Mouse (Mus musculus): ENCODE results near the gene Map7d1. TPM values are rescaled to one million over a fixed set of nuclear protein-coding genes. Genes with fewer than 3 reads are reported as not detected.
"Not testable (repeated sequence)": the region's sequence is repeated elsewhere in the genome, so short reads cannot be mapped to it uniquely, and the experiment has no call there.

The Map7d1 gene
- polyA plus RNA-seq, 1 experiment, result 105 TPM

GRCm38 (mm10) chr4:126229900-126230299, 26.2 kb downstream of the Map7d1 start:
- Histone ChIP-seq H3K4me3 (replicated peaks) (no peak overlapping the region), H3K36me3 (replicated peaks; ENCODE audit: low read length) (peaks cover 48% of the 10 kb centered on the region), H3K4me1 (peaks cover 28% of the 10 kb centered on the region), H3K9me3 (no peaks in the 10 kb centered on the region), H3K27me3 (replicated peaks) (no peaks in the 10 kb centered on the region)
- TF ChIP-seq FLI1 (IDR thresholded peaks at IDR 0.05; ENCODE audit: low read length) (no peak), GATA1 (IDR thresholded peaks at IDR 0.05; ENCODE audit: borderline replicate concordance, low read length) (no peak)

GRCm38 (mm10) chr4:126228144-126228543, 28.0 kb downstream of the Map7d1 start:
- Histone ChIP-seq H3K9me3 (no peaks in the 10 kb centered on the region), H3K36me3 (replicated peaks; ENCODE audit: low read length) (peaks cover 30% of the 10 kb centered on the region), H3K4me1 (peaks cover 28% of the 10 kb centered on the region), H3K27me3 (replicated peaks) (no peaks in the 10 kb centered on the region), H3K4me3 (replicated peaks) (no peak overlapping the region)
- TF ChIP-seq GATA1 (IDR thresholded peaks at IDR 0.05; ENCODE audit: borderline replicate concordance, low read length) (no peak), FLI1 (IDR thresholded peaks at IDR 0.05; ENCODE audit: low read length) (no peak)

GRCm38 (mm10) chr4:126227077-126227761, 28.9 kb downstream of the Map7d1 start:
- Histone ChIP-seq H3K4me3 (replicated peaks) (peak overlapping the region; percentile 92), H3K27me3 (replicated peaks) (no peaks in the 10 kb centered on the region), H3K9me3 (no peaks in the 10 kb centered on the region), H3K36me3 (replicated peaks; ENCODE audit: low read length) (peaks cover 21% of the 10 kb centered on the region), H3K4me1 (peaks cover 28% of the 10 kb centered on the region)
- TF ChIP-seq GATA1 (IDR thresholded peaks at IDR 0.05; ENCODE audit: borderline replicate concordance, low read length) (no peak), FLI1 (IDR thresholded peaks at IDR 0.05; ENCODE audit: low read length) (no peak)

- no peak for TF ChIP-seq GATA1 (IDR thresholded peaks at IDR 0.05; ENCODE audit: borderline replicate concordance, low read length)
- Histone ChIP-seq H3K4me1 (peaks cover 28% of the 10 kb centered on the region), H3K4me3 (replicated peaks) (peak overlapping the region; percentile 92), H3K9me3 (no peaks in the 10 kb centered on the region), H3K36me3 (replicated peaks; ENCODE audit: low read length) (peaks cover 15% of the 10 kb centered on the region), H3K27me3 (replicated peaks) (no peaks in the 10 kb centered on the region)
Measured at GRCm38 (mm10) chr4:126226640-126227039, 29.5 kb downstream of the Map7d1 start.

GRCm38 (mm10) chr4:126222631-126223030, 33.5 kb downstream of the Map7d1 start:
- Histone ChIP-seq H3K9me3 (no peaks in the 10 kb centered on the region), H3K27me3 (replicated peaks) (peaks cover 4% of the 10 kb centered on the region), H3K4me1 (peaks cover 22% of the 10 kb centered on the region), H3K36me3 (replicated peaks; ENCODE audit: low read length) (no peaks in the 10 kb centered on the region), H3K4me3 (replicated peaks) (no peak overlapping the region)
- TF ChIP-seq FLI1 (IDR thresholded peaks at IDR 0.05; ENCODE audit: low read length) (no peak), GATA1 (IDR thresholded peaks at IDR 0.05; ENCODE audit: borderline replicate concordance, low read length) (no peak)

- H3K4me1 ChIP-seq, result peaks cover 20% of the 10 kb centered on the region
- peaks cover 4% of the 10 kb centered on the region for H3K27me3 ChIP-seq (replicated peaks)
- H3K9me3 ChIP-seq, result no peaks in the 10 kb centered on the region
- TF ChIP-seq FLI1 (IDR thresholded peaks at IDR 0.05; ENCODE audit: low read length) (no peak), GATA1 (IDR thresholded peaks at IDR 0.05; ENCODE audit: borderline replicate concordance, low read length) (no peak)
- H3K4me3 ChIP-seq (replicated peaks), result no peak overlapping the region
- H3K36me3 ChIP-seq (replicated peaks; ENCODE audit: low read length), result no peaks in the 10 kb centered on the region
Measured at GRCm38 (mm10) chr4:126220045-126220444, 36.1 kb downstream of the Map7d1 start.

GRCm38 (mm10) chr4:126219540-126219939, 36.6 kb downstream of the Map7d1 start:
- not testable (repeated sequence) for H3K4me3 ChIP-seq (replicated peaks); H3K9me3 ChIP-seq; H3K27me3 ChIP-seq (replicated peaks); H3K36me3 ChIP-seq (replicated peaks; ENCODE audit: low read length)
- H3K4me1 ChIP-seq, result peaks cover 20% of the 10 kb centered on the region

GRCm38 (mm10) chr4:126217771-126218170, 38.4 kb downstream of the Map7d1 start:
- H3K4me3 ChIP-seq (replicated peaks), result no peak overlapping the region
- TF ChIP-seq FLI1 (IDR thresholded peaks at IDR 0.05; ENCODE audit: low read length) (no peak), GATA1 (IDR thresholded peaks at IDR 0.05; ENCODE audit: borderline replicate concordance, low read length) (no peak)
- H3K27me3 ChIP-seq (replicated peaks), result peaks cover 5% of the 10 kb centered on the region
- no peaks in the 10 kb centered on the region for H3K36me3 ChIP-seq (replicated peaks; ENCODE audit: low read length)
- H3K4me1 ChIP-seq, result peaks cover 24% of the 10 kb centered on the region
- H3K9me3 ChIP-seq, result no peaks in the 10 kb centered on the region

GRCm38 (mm10) chr4:126207081-126207480, 49.1 kb downstream of the Map7d1 start:
- Histone ChIP-seq H3K36me3 (replicated peaks; ENCODE audit: low read length) (no peaks in the 10 kb centered on the region), H3K27me3 (replicated peaks) (no peaks in the 10 kb centered on the region), H3K9me3 (no peaks in the 10 kb centered on the region), H3K4me3 (replicated peaks) (no peak overlapping the region), H3K4me1 (peaks cover 32% of the 10 kb centered on the region)
- TF ChIP-seq GATA1 (IDR thresholded peaks at IDR 0.05; ENCODE audit: borderline replicate concordance, low read length), result no peak
- no peak for TF ChIP-seq FLI1 (IDR thresholded peaks at IDR 0.05; ENCODE audit: low read length)

- no peak for TF ChIP-seq FLI1 (IDR thresholded peaks at IDR 0.05; ENCODE audit: low read length)
- no peak for TF ChIP-seq GATA1 (IDR thresholded peaks at IDR 0.05; ENCODE audit: borderline replicate concordance, low read length)
- no peak overlapping the region for H3K4me3 ChIP-seq (replicated peaks)
Measured at GRCm38 (mm10) chr4:126205386-126205785, 50.8 kb downstream of the Map7d1 start.

More at GRCm38 (mm10) chr4:126205386-126205785, 50.8 kb downstream of the Map7d1 start:
- Histone ChIP-seq H3K36me3 (replicated peaks; ENCODE audit: low read length) (peaks cover 3% of the 10 kb centered on the region), H3K4me1 (peaks cover 31% of the 10 kb centered on the region), H3K27me3 (replicated peaks) (no peaks in the 10 kb centered on the region), H3K9me3 (no peaks in the 10 kb centered on the region)
